Mouse (Mus musculus) erythroblast, adult 5-6 weeks (primary cell): ENCODE results near the gene Plp2. TPM values are rescaled to one million over a fixed set of nuclear protein-coding genes. Genes with fewer than 3 reads are reported as not detected.

Experiments
- ATAC-seq: replicated peaks from 2 replicates; pipeline ENCODE4 v1.8.0; 2016; ENCODE audit warnings: moderate number of reproducible peaks, mild to moderate bottlenecking, moderate TSS enrichment, inconsistent platforms; ENCODE audit not compliant: poor library complexity, low FRiP score, severe bottlenecking
- total RNA-seq, 2 experiments: library from RNA; stranded (forward) in 1 of 2; stranded (reverse) in 1 of 2; fragments of 150-400 nt in 1 of 2; fragments of 200-764, 138-1000 nt in 1 of 2; gene quantifications; 2 replicates each; pipeline versions ENCODE4 v1.2.3 to v1.2.4; 2015 to 2017; ENCODE audit warnings: low replicate concordance in 2 of 2

The Plp2 gene
- total RNA-seq, 2 experiments from 2014 or later = 37.0 to 180 TPM

DNA sequence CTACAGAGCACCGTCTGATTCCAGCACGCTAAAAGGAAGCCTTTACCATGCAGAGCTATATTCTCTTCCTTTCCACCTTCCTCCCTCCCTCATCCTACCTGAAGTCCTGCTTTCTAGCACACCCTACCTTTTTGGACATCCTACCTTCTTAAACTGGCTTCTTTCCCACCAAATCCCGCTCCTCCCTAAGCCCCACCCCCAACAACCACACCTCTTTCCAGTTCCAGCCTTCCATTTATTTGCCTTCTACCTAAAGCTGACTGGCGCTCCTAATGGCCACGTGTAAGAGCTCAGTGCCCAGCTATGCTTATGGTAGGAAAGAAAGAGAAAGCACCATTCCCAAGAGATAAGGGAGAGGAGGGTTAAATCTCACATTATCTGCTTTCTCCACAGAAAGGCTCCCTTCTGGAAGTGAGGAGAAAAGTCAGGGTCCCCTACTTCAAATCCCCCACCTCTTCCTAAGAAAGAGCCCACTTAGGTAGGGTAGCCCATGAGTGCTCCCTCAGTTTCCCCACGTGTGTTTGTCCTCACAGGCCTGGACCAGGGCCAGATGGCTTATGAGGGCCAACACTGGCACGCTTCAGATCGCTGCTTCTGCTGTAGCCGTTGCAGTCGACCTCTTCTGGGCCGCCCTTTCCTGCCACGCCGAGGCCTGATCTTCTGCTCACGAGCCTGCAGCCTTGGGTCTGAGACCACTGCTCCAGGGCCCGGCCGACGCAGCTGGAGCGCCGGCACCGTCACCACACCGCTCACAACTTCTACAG, 5.3 kb downstream of the Plp2 start:
- no peak for ATAC-seq

GRCm38 (mm10) chrX:7664791-7665190, 6.4 kb downstream of the Plp2 start:
- ATAC-seq = no peak

GRCm38 (mm10) chrX:7662936-7663335, 8.3 kb downstream of the Plp2 start:
- ATAC-seq = no peak

GRCm38 (mm10) chrX:7661086-7661485, 10.1 kb downstream of the Plp2 start:
- ATAC-seq = no peak

DNA sequence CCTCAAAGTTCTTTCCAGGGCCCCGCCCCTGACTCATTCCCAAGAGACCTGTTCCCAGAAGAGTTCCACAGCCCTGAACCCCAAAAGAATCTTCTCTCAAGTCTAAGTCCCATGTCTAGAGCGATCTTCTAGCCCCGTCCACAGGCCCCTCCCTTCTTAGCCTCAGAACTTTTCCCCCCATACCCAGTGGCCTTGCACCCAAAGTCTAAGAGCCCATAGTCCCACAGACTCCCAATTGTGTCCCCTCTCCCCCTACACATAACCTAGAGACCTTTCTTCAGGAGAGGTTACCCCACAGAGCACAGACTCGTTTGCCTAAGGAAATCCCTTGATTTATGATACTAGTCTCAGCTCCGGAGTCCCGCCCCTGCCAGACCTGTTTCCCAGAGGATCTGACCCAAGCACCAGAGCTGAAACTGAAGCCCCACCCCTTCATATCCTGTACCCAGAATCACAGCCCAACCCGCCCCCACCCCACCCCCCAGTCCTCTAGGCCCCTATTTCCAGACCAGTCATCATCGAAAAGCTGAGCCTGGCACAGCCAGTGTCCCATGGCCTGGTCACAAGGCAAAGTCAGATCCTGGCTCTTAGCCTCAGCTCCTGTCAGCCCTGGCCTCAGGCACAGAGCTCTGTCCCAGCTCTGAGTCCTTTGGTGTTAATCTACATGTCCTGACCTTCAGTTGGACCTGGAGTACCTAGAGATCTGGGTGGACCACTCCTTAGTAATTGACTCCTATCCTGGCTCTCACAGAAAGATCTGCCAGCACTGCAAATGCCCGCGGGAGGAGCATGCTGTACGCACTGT, 12.2 kb downstream of the Plp2 start:
- no peak for ATAC-seq

DNA sequence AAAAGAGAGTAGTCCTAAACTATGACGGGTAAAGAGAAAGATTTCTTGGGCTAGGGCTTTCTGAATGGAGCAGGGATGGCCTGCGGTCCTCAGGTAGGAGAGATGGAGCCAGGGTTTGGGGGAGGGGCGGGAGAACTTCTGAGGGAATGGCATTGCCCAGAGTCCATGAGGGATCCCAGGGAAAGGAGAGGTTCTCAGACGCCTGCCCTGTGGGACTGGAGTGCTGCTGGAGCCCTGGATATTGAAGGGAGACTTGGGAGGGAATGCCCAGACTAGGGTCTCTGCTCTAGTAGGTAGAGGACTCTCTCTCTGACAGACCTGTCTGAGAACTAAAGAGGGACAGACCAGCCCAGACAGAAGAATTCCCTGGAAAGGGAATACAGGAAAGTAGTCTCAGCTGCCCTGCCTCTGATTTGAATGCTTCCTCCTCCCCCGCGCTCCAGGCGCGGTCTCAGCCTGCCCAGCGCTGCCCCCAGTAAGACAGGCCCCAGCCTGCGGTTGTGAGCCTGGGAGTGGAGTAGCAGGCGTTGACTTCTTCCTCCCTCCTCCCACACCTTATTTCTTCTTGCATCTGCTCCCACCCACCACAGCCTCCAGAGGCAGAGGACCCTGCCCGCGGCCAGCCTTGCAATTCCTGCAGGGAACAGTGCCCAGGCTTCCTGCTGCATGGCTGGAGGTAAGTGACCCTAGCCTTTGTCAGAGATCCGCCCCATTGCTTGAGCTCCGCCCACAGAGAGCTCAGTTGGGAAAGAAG, 13.0 kb downstream of the Plp2 start:
- no peak for ATAC-seq

- ATAC-seq = peak; percentile 70
Observed at GRCm38 (mm10) chrX:7657221-7657639, 14.0 kb downstream of the Plp2 start, which contains the start of gene Prickle3. Gene Prickle3, plus strand, starts transcription at chrX:7657260.

GRCm38 (mm10) chrX:7648671-7649304, 22.4 kb downstream of the Plp2 start:
- ATAC-seq = peak; percentile 96

DNA sequence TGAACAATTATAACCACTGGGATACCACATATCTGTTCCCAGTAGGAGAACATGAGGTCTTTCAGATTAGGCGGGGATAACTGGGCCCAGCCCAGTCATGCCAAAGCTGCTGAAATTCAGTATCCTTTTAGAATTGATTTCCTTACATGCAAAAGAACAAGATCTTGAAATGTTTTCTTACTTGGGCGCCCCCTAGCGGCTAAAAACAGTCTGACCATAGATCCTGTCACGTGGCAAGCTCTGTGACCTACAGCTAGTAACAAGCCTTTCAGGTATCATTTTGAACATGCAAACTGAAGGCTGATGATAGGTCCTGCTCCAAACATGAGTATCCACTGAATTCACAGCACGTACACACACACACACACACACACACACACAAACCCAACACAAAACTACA, 25.8 kb downstream of the Plp2 start:
- ATAC-seq = no peak

GRCm38 (mm10) chrX:7640785-7641184, 30.4 kb downstream of the Plp2 start:
- ATAC-seq = no peak

DNA sequence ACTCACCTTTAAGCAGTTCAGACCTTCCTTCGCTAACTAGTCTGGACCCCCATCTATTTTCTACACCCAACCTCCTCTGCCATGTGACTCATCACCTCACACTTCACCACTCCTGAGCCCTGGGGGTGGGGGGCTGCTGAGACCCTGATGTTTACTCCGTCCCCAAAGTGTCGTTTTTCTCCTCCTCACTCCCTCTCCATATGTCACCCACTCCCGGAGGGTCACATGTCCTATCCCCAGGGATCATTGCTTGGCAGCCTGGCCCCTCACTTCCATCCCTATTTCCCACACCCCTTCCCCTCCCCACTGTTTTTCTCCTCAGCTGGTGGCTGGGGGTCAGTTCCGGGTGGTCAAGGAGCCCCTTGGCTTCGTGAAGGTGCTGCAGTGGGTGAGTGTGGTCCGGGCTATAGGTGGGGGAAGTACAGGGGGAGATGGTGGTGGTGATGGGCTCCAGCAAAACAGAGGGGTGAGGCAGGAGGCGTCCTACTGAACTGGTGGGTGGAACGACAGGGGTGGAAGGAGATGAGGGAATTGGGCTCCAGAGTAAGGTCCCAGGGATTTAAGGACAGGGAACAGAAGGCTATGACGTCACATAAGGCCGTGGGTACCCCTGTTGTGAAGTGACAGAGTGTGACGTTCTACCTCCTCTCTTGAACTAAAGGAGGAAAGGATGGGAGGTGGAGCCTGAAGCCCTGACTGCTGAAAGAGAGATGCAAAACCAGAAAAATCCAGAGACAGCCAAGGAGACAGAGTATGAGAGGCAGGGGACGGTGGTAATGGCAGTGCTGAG, 31.5 kb downstream of the Plp2 start:
- ATAC-seq = no peak

DNA sequence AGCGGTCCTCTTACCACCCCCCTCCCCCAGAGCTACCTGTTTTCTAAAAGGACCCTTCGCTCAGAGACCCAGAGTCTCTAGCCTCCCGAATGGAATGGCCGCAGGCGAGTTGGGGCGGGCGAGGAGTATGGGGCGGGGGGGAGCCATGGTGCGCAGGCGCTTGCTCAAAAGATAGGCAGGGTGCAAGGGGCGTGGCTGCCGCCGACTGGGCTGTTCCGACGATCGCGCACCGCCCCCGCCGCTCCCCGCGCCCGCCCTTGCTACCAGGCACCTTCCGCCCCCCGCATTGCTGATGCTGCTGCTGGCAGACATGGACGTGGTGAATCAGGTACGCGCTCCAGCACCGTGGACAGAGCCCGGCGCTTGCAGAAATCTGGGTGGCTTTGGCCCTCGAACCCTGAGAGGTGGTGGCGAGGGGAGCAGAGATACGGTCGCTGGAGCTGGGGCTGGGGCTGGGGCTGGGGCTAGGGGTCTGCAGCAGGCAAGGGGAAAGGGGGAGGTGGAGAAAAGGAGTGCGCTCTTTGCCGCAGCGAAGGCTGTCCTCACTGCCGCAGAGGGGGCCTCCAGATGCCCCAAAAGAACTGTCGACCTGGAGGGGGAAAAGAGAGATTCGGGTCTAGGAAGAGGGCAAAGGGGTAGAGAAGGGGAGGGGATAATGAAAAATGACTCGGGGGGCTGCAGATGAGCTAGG, 32.6 kb downstream of the Plp2 start, which contains the start of gene Syp:
TSS of gene Syp (plus strand) at position 71 of the 691 bp plus-strand sequence.
- peak; percentile 89 for ATAC-seq

DNA sequence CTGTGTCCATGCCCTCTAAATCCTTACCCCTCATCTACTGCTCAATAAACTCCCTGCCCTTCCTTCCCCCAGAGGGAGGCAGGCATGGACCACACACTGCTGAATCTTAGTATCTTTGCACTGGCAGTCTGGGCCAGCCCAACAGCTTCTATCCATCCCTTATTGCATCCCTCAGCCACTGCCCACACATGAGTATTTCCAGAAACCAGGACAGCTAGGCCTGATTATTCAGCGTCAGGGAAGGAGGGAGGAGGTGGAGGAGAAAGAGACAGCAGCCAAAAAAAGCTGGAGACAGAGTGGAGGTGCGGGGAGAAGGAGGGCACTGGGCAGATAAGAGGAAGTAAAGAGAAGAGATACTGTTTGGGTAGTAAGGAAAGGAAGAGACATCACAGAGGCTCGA, 36.1 kb downstream of the Plp2 start:
- no peak for ATAC-seq

DNA sequence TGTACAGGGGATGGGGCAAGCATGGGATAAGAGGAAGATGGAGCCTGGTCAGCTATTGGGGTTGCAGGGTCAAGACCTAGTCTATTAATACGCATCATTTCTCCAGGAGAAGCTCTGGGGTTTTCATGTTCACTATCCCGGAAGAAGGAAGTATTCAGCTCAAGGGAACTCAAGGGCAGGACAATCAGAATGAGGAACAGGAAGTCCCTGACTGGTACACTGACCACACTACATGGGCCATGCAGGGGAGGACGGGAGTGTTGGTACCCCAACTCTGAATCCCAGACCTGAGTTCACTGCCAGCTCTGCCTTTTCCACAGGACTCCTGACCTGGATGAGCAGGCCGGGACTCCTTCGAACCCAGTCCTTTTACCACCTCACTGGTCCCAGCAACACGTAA, 38.6 kb downstream of the Plp2 start:
- no peak for ATAC-seq

Other genes with a start within 250 kb of the Plp2 start
- not detected in 2 replicates for gene Foxp3, start 97.7 kb downstream of the Plp2 start, total RNA-seq (2015; ENCODE audit: low replicate concordance)
- not detected in 2 replicates for gene Foxp3, start 97.7 kb downstream of the Plp2 start, total RNA-seq (2017; ENCODE audit: low replicate concordance)
- gene Ppp1r3f, start 97.1 kb downstream of the Plp2 start, total RNA-seq (2015; ENCODE audit: low replicate concordance) = not detected in 2 replicates
- gene Ppp1r3f, start 97.1 kb downstream of the Plp2 start, total RNA-seq (2017; ENCODE audit: low replicate concordance) = 0.68 TPM in 1 of 2 replicates, not detected in the other
- 3.1 and 4.0 TPM in 2 replicates for gene Ccdc22, start 65.9 kb downstream of the Plp2 start, total RNA-seq (2015; ENCODE audit: low replicate concordance)
- 6.0 and 6.4 TPM in 2 replicates for gene Ccdc22, start 65.9 kb downstream of the Plp2 start, total RNA-seq (2017; ENCODE audit: low replicate concordance)
- not detected in 2 replicates for gene Cacna1f, start 64.3 kb downstream of the Plp2 start, total RNA-seq (2015; ENCODE audit: low replicate concordance)
- not detected in 2 replicates for gene Cacna1f, start 64.3 kb downstream of the Plp2 start, total RNA-seq (2017; ENCODE audit: low replicate concordance)
- gene Syp, start 32.9 kb downstream of the Plp2 start, total RNA-seq (2015; ENCODE audit: low replicate concordance) = 15.6 TPM in 1 of 2 replicates, not detected in the other
- gene Syp, start 32.9 kb downstream of the Plp2 start, total RNA-seq (2017; ENCODE audit: low replicate concordance) = 0.28 and 0.51 TPM in 2 replicates
- 2.5 and 5.0 TPM in 2 replicates for gene Prickle3, start 14.1 kb downstream of the Plp2 start, total RNA-seq (2015; ENCODE audit: low replicate concordance)
- 1.0 and 2.1 TPM in 2 replicates for gene Prickle3, start 14.1 kb downstream of the Plp2 start, total RNA-seq (2017; ENCODE audit: low replicate concordance)
- not detected in 2 replicates for gene Magix, start 9.9 kb upstream of the Plp2 start, total RNA-seq (2015; ENCODE audit: low replicate concordance)
- gene Magix, start 9.9 kb upstream of the Plp2 start, total RNA-seq (2017; ENCODE audit: low replicate concordance) = 0.09 TPM in 1 of 2 replicates, not detected in the other
- gene Gpkow, start 25.7 kb upstream of the Plp2 start, total RNA-seq (2015; ENCODE audit: low replicate concordance) = 7.9 and 13.4 TPM in 2 replicates
- gene Gpkow, start 25.7 kb upstream of the Plp2 start, total RNA-seq (2017; ENCODE audit: low replicate concordance) = 9.0 and 11.3 TPM in 2 replicates
- gene Wdr45, start 42.9 kb upstream of the Plp2 start, total RNA-seq (2015; ENCODE audit: low replicate concordance) = 139 and 161 TPM in 2 replicates
- gene Wdr45, start 42.9 kb upstream of the Plp2 start, total RNA-seq (2017; ENCODE audit: low replicate concordance) = 102 and 111 TPM in 2 replicates
- gene Gm45208, start 50.9 kb upstream of the Plp2 start, total RNA-seq (2015; ENCODE audit: low replicate concordance) = not detected in 2 replicates
- gene Gm45208, start 50.9 kb upstream of the Plp2 start, total RNA-seq (2017; ENCODE audit: low replicate concordance) = not detected in 2 replicates
- 4.8 and 10.0 TPM in 2 replicates for gene Praf2, start 57.0 kb upstream of the Plp2 start, total RNA-seq (2015; ENCODE audit: low replicate concordance)
- gene Praf2, start 57.0 kb upstream of the Plp2 start, total RNA-seq (2017; ENCODE audit: low replicate concordance) = 1.5 and 2.8 TPM in 2 replicates
- not detected in 2 replicates for gene Ccdc120, start 79.5 kb upstream of the Plp2 start, total RNA-seq (2015; ENCODE audit: low replicate concordance)
- gene Ccdc120, start 79.5 kb upstream of the Plp2 start, total RNA-seq (2017; ENCODE audit: low replicate concordance) = 1.8 TPM in 1 of 2 replicates, not detected in the other
- 16.1 and 20.2 TPM in 2 replicates for gene Tfe3, start 91.2 kb upstream of the Plp2 start, total RNA-seq (2015; ENCODE audit: low replicate concordance)
- 7.1 and 18.2 TPM in 2 replicates for gene Tfe3, start 91.2 kb upstream of the Plp2 start, total RNA-seq (2017; ENCODE audit: low replicate concordance)
- gene Gripap1, start 118.4 kb upstream of the Plp2 start, total RNA-seq (2015; ENCODE audit: low replicate concordance) = 146 and 177 TPM in 2 replicates
- gene Gripap1, start 118.4 kb upstream of the Plp2 start, total RNA-seq (2017; ENCODE audit: low replicate concordance) = 200 and 207 TPM in 2 replicates
- 4.8 and 5.4 TPM in 2 replicates for gene Kcnd1, start 150.9 kb upstream of the Plp2 start, total RNA-seq (2015; ENCODE audit: low replicate concordance)
- gene Kcnd1, start 150.9 kb upstream of the Plp2 start, total RNA-seq (2017; ENCODE audit: low replicate concordance) = 3.6 and 4.5 TPM in 2 replicates
- 399 and 555 TPM in 2 replicates for gene Otud5, start 170.0 kb upstream of the Plp2 start, total RNA-seq (2015; ENCODE audit: low replicate concordance)
- 691 and 1,009 TPM in 2 replicates for gene Otud5, start 170.0 kb upstream of the Plp2 start, total RNA-seq (2017; ENCODE audit: low replicate concordance)
- 41.9 and 42.8 TPM in 2 replicates for gene Pim2, start 206.9 kb upstream of the Plp2 start, total RNA-seq (2015; ENCODE audit: low replicate concordance)
- 30.4 and 31.3 TPM in 2 replicates for gene Pim2, start 206.9 kb upstream of the Plp2 start, total RNA-seq (2017; ENCODE audit: low replicate concordance)
- 1.5 and 3.1 TPM in 2 replicates for gene Slc35a2, start 212.6 kb upstream of the Plp2 start, total RNA-seq (2015; ENCODE audit: low replicate concordance)
- 10.0 and 10.9 TPM in 2 replicates for gene Slc35a2, start 212.6 kb upstream of the Plp2 start, total RNA-seq (2017; ENCODE audit: low replicate concordance)
- 7.3 and 8.4 TPM in 2 replicates for gene Pqbp1, start 227.9 kb upstream of the Plp2 start, total RNA-seq (2015; ENCODE audit: low replicate concordance)
- gene Pqbp1, start 227.9 kb upstream of the Plp2 start, total RNA-seq (2017; ENCODE audit: low replicate concordance) = 39.3 and 41.1 TPM in 2 replicates
- 20.2 and 52.2 TPM in 2 replicates for gene Timm17b, start 228.0 kb upstream of the Plp2 start, total RNA-seq (2015; ENCODE audit: low replicate concordance)
- gene Timm17b, start 228.0 kb upstream of the Plp2 start, total RNA-seq (2017; ENCODE audit: low replicate concordance) = 8.9 and 33.2 TPM in 2 replicates
- gene Gm10491, start 236.4 kb upstream of the Plp2 start, total RNA-seq (2015; ENCODE audit: low replicate concordance) = not detected in 2 replicates
- gene Gm10491, start 236.4 kb upstream of the Plp2 start, total RNA-seq (2017; ENCODE audit: low replicate concordance) = not detected in 2 replicates
- not detected in 2 replicates for gene Gm10490, start 238.2 kb upstream of the Plp2 start, total RNA-seq (2015; ENCODE audit: low replicate concordance)
- gene Gm10490, start 238.2 kb upstream of the Plp2 start, total RNA-seq (2017; ENCODE audit: low replicate concordance) = not detected in 2 replicates
- not detected in 2 replicates for gene Pcsk1n, start 248.4 kb upstream of the Plp2 start, total RNA-seq (2015; ENCODE audit: low replicate concordance)
- gene Pcsk1n, start 248.4 kb upstream of the Plp2 start, total RNA-seq (2017; ENCODE audit: low replicate concordance) = not detected in 2 replicates